Comparison of ENCODE assay signal across 9 mouse cellular contexts in the genomic region with DNA sequence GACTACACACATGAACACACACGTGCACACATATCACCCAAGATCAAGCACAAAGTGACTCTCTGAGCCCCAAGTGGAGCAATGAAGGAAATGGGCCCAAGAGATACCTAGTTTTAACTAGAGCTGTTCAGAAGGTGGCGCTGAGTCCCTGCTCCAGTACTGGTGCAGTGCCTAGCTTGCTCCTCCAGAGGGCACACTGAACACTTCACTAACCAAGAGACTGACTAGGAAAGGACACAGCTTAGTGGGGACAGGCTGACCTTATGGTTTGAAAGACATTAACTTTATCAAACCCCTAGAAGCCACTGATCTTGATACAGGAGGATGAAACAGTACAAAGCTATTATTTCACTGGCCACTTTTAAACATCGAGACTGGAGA.
A peak's percentile ranks its signal among the peaks of the same experiment; 100 is the strongest.
DNase-seq lines count a peak whose midpoint lies in the region; ATAC-seq and TF ChIP-seq lines count a peak whose summit lies in the region.
"Had no signal": no experiment of that assay in that cellular context is flagged by ENCODE, and none has a peak within 500 bp of the region (broad histone marks: within the 10 kb centered on the region; RNA-seq: fewer than 3 reads in every experiment).

No protein-coding gene starts in this region.

- H3K36me3 ChIP-seq in limb, embryonic 14.5 days (ENCODE audit: control insufficient read depth, insufficient read depth, low read length), result no peaks in the 10 kb centered on the region
- H3K36me3 ChIP-seq: embryonic facial prominence, embryonic 13.5 days had no signal

- 31% methylated on average over 3 of the region's 3 CpGs for WGBS in limb, embryonic 14.5 days

- DNase-seq in A20 (ENCODE audit: low read depth, low spot score), result peak; percentile 88
- DNase-seq in adrenal gland, postnatal 14 days, result peak; percentile 89
- peak; percentile 79 for DNase-seq in embryo, embryonic 9.5 days (ENCODE audit: extremely low spot score)
- DNase-seq in heart, adult 18-20 months, result peak; percentile 87 to 91
- DNase-seq in kidney, adult 9 months, result peak; percentile 94
- DNase-seq in limb, embryonic 14.5 days (ENCODE audit: low spot score), result peak; percentile 88
- DNase-seq in monocyte, adult 2 months (ENCODE audit: low read depth in 1 of 2, low spot score in 2 of 2), result peak; percentile 39 to 59
- DNase-seq in spleen, postnatal 14 days (ENCODE audit: low spot score in 2 of 2), result peak; percentile 44 to 66

- H3K4me2 ChIP-seq in limb, embryonic 14.5 days (replicated peaks; ENCODE audit: low read depth, low read length, severe bottlenecking), result no peak overlapping the region
- H3K4me2 ChIP-seq: embryonic facial prominence, embryonic 13.5 days had no signal

- ATAC-seq in limb, embryonic 14.5 days (ENCODE audit: low FRiP score, low read depth), result peak; percentile 82

- TF ChIP-seq POLR2A in limb, embryonic 14.5 days (IDR thresholded peaks at IDR 0.05; ENCODE audit: borderline replicate concordance, extremely low read depth, insufficient read depth, insufficient read length), result no peak

- H3K4me1 ChIP-seq in limb, embryonic 14.5 days (ENCODE audit: control insufficient read depth, insufficient read depth, low read length), result 0 out of 2 replicates have a peak, but pooled peaks cover 4% of the 10 kb centered on the region

- no peak overlapping the region for H3K9ac ChIP-seq in limb, embryonic 14.5 days (ENCODE audit: low read depth, low read length, severe bottlenecking)
- H3K9ac ChIP-seq: embryonic facial prominence, embryonic 13.5 days had no signal

- H3K27ac ChIP-seq in limb, embryonic 14.5 days (replicated peaks; ENCODE audit: low read depth, low read length), result no peak overlapping the region
- H3K27ac ChIP-seq: embryonic facial prominence, embryonic 13.5 days had no signal

- no peaks in the 10 kb centered on the region for H3K9me3 ChIP-seq in limb, embryonic 14.5 days (ENCODE audit: control insufficient read depth, low read length)
- H3K9me3 ChIP-seq: embryonic facial prominence, embryonic 13.5 days had no signal

- H3K27me3 ChIP-seq in limb, embryonic 14.5 days (ENCODE audit: control insufficient read depth, insufficient read depth, low read length), result no peaks in the 10 kb centered on the region
- H3K27me3 ChIP-seq: embryonic facial prominence, embryonic 13.5 days had no signal

- H3K4me3 ChIP-seq in limb, embryonic 14.5 days (replicated peaks; ENCODE audit: low read length), result no peak overlapping the region
- H3K4me3 ChIP-seq: embryonic facial prominence, embryonic 13.5 days had no signal
